Mouse (Mus musculus): ENCODE results near the gene Wdsub1. TPM values are rescaled to one million over a fixed set of nuclear protein-coding genes. Genes with fewer than 3 reads are reported as not detected.

Wdsub1 gene
- 11.6 TPM for polyA plus RNA-seq (2017; shearing (Covaris generic))

DNA sequence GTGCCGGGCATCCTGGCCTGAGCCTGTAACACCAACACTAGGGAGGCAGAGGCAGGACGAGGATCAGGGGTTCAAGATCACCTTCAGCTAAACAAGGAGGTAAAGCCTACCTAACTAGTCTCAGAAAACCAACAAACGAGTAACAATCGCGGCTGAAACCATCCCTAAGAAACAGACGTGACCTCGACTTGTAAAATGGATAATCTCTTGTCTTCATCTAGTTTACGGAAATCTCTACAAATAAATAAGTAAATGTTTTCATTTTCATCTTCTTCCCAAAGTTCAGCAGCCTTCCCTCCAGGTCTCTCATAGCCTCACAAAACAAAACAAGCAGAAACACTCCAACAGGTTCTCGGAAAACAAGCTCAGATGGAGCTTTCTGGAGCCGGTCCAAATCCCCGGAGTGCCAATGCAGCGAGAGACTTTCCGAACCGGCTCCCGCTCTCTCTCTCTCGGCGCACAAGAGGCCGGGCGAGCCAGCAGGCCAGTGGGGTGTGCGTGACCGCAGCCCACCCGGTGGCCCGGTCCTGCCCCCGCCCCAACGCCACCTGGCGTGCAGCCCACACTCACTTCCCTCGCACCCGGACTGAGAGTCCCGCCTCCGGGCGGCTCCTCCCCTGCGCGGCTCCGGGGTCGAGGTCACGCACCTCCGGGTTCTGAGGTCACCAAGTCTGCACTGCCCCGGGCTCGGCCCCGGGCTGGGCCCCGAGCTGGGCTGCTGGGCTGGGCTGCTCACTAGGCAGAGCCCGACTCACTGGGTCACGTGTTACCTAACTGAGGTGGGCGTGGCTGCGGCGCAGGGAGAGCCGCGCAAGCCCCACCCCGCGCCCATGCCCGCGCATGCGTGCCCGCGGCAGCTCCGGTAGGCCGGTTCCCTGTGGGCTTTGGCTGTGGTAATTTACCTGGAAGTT lies at the start of gene Wdsub1:
Gene Wdsub1, minus strand, starts transcription at position 761 of the 911 bp plus-strand sequence.

